In genomic region chr17:8036976-8037375, GRCm38 (mm10) we compare ENCODE assay signal across 7 mouse cellular contexts.
DNase-seq lines count a peak whose midpoint lies in the region; ATAC-seq and TF ChIP-seq lines count a peak whose summit lies in the region.
"Not testable (repeated sequence)": the region's sequence is repeated elsewhere in the genome, so short reads cannot be mapped to it uniquely, and the experiment has no call there.

No protein-coding gene starts in this region.

- not testable (repeated sequence) for H3K27me3 ChIP-seq in embryonic facial prominence, embryonic 14.5 days (replicated peaks; ENCODE audit: control insufficient read depth, insufficient read depth, low read length); hindbrain, embryonic 13.5 days; kidney, embryonic 14.5 days (ENCODE audit: control insufficient read depth, insufficient read depth, low read length); stomach, postnatal 0 days (ENCODE audit: control insufficient read depth, insufficient read depth, low read length)

- TF ChIP-seq EP300 in stomach, postnatal 0 days (optimal IDR thresholded peaks at IDR 0.05): not testable (repeated sequence)

- H3K36me3 ChIP-seq in embryonic facial prominence, embryonic 14.5 days (ENCODE audit: control insufficient read depth, insufficient read depth, low read length); hindbrain, embryonic 13.5 days; kidney, embryonic 14.5 days (ENCODE audit: control insufficient read depth, insufficient read depth, low read length); stomach, postnatal 0 days (ENCODE audit: control insufficient read depth, insufficient read depth, low read length): not testable (repeated sequence)

- H3K4me1 ChIP-seq in embryonic facial prominence, embryonic 14.5 days (ENCODE audit: control insufficient read depth, insufficient read depth, low read length); hindbrain, embryonic 13.5 days (replicated peaks); kidney, embryonic 14.5 days (ENCODE audit: control insufficient read depth, insufficient read depth, low read length); stomach, postnatal 0 days (replicated peaks; ENCODE audit: control insufficient read depth, insufficient read depth): not testable (repeated sequence)

- DNase-seq in adrenal gland, adult (ENCODE audit: inconsistent age in 2 of 2, low spot score in 1 of 2): peak; percentile 11 to 63
- peak; percentile 30 for DNase-seq in adrenal gland, postnatal 10 days
- DNase-seq in embryonic facial prominence, embryonic 14.5 days (ENCODE audit: low spot score); stomach, postnatal 0 days (ENCODE audit: low spot score): not testable (repeated sequence)

- ATAC-seq in embryonic facial prominence, embryonic 14.5 days (ENCODE audit: low read depth): peak; percentile 53
- 0 out of 2 replicates have a peak, but pooled peaks have one; percentile 36 for ATAC-seq in hindbrain, embryonic 13.5 days (ENCODE audit: low FRiP score)
- peak; percentile 43; the same call in 1 of the 2 replicates for ATAC-seq in kidney, embryonic 14.5 days (ENCODE audit: low FRiP score, low TSS enrichment)
- ATAC-seq in megakaryocyte progenitor cell, adult 5-6 weeks (replicated peaks; ENCODE audit: poor library complexity): 0 out of 2 replicates have a peak, but pooled peaks have one; percentile 7
- ATAC-seq in stomach, postnatal 0 days (ENCODE audit: low FRiP score, low TSS enrichment): peak; percentile 29

- TF ChIP-seq CTCF in stomach, postnatal 0 days (IDR thresholded peaks at IDR 0.05; ENCODE audit: low read depth): not testable (repeated sequence)

- not testable (repeated sequence) for H3K4me3 ChIP-seq in embryonic facial prominence, embryonic 14.5 days (ENCODE audit: low read depth, low read length); hindbrain, embryonic 13.5 days; kidney, embryonic 14.5 days (ENCODE audit: low read length); stomach, postnatal 0 days (ENCODE audit: low read depth, low read length)

- WGBS in embryonic facial prominence, embryonic 14.5 days: 60% methylated on average over 3 of the region's 6 CpGs
- WGBS in hindbrain, embryonic 13.5 days: 61% methylated on average over 3 of the region's 6 CpGs
- WGBS in kidney, embryonic 14.5 days: 71% methylated on average over 4 of the region's 6 CpGs
- WGBS in stomach, postnatal 0 days: 55% methylated on average over 3 of the region's 6 CpGs

- not testable (repeated sequence) for H3K9ac ChIP-seq in embryonic facial prominence, embryonic 14.5 days (ENCODE audit: low read depth, low read length); hindbrain, embryonic 13.5 days; kidney, embryonic 14.5 days (ENCODE audit: low read depth, low read length); stomach, postnatal 0 days (ENCODE audit: low read length)

- H3K9me3 ChIP-seq in embryonic facial prominence, embryonic 14.5 days (ENCODE audit: control insufficient read depth, low read length); hindbrain, embryonic 13.5 days; kidney, embryonic 14.5 days (ENCODE audit: control insufficient read depth, low read length); stomach, postnatal 0 days (ENCODE audit: control insufficient read depth, low read length): not testable (repeated sequence)

- H3K27ac ChIP-seq in embryonic facial prominence, embryonic 14.5 days (replicated peaks; ENCODE audit: low read depth, low read length); hindbrain, embryonic 13.5 days; kidney, embryonic 14.5 days (ENCODE audit: low read depth, low read length); stomach, postnatal 0 days (replicated peaks): not testable (repeated sequence)

- H3K4me2 ChIP-seq in embryonic facial prominence, embryonic 14.5 days (ENCODE audit: low read depth, low read length); hindbrain, embryonic 13.5 days; kidney, embryonic 14.5 days (replicated peaks; ENCODE audit: low read depth, low read length); stomach, postnatal 0 days (replicated peaks; ENCODE audit: low read depth): not testable (repeated sequence)
